Mouse (Mus musculus) myocyte (in vitro differentiated cells): ENCODE measurements around the gene Efcc1. TPM values are rescaled to one million over a fixed set of nuclear protein-coding genes. Genes with fewer than 3 reads are reported as not detected.

Experiments
- polyA plus RNA-seq: library from polyadenylated mRNA; unstranded; fragments of >200 nt; fragmentation: generic; extraction: Trizol; gene quantifications from one replicate; pipeline ENCODE4 v1.2.1, GENCODE M21; 2012; ENCODE audit warnings: missing spikeins

The Efcc1 gene
- polyA plus RNA-seq, 1 experiment = 0.04 TPM

Other genes starting within 250 kb of the Efcc1 start
- gene Arhgap25, start 197.6 kb upstream of the Efcc1 start, polyA plus RNA-seq = 0.34 TPM
- gene Prokr1, start 140.1 kb upstream of the Efcc1 start, polyA plus RNA-seq = 0.25 TPM
- gene Aplf, start 58.7 kb upstream of the Efcc1 start, polyA plus RNA-seq = 4.1 TPM
- gene Gp9, start 47.2 kb downstream of the Efcc1 start, polyA plus RNA-seq = not detected
- 14.8 TPM for gene Rab43, start 81.3 kb downstream of the Efcc1 start, polyA plus RNA-seq
- 2.6 TPM for gene Gm45140, start 104.9 kb downstream of the Efcc1 start, polyA plus RNA-seq
- 21.1 TPM for gene Isy1, start 107.9 kb downstream of the Efcc1 start, polyA plus RNA-seq
- gene Cnbp, start 120.2 kb downstream of the Efcc1 start, polyA plus RNA-seq = 196 TPM
- 94.2 TPM for gene Copg1, start 156.9 kb downstream of the Efcc1 start, polyA plus RNA-seq
- 28.1 TPM for gene Hmces, start 183.1 kb downstream of the Efcc1 start, polyA plus RNA-seq